Comparison of ENCODE assay signal across 9 mouse cellular contexts in genomic region chr8:69942495-69942894, GRCm38 (mm10). TPM values are rescaled to one million over a fixed set of nuclear protein-coding genes. Genes with fewer than 3 reads are reported as not detected.
"Had no signal": no experiment of that assay in that cellular context is flagged by ENCODE, and none has a peak within 500 bp of the region (broad histone marks: within the 10 kb centered on the region; RNA-seq: fewer than 3 reads in every experiment).

No protein-coding gene starts in this region.

RNA-seq across cellular contexts. Expression of gene Yjefn3, which starts 40.0 kb away (rescaled TPM):
- total RNA-seq: megakaryocyte progenitor cell, adult 5-6 weeks; megakaryocyte, adult 5-6 weeks; megakaryocyte-erythroid progenitor cell, adult 5-6 weeks; monocyte, adult 5-6 weeks had no signal
- polyA plus RNA-seq: macrophage had no signal

RNA-seq across cellular contexts. Expression of gene Tssk6, which starts 40.5 kb away (rescaled TPM):
- total RNA-seq: left cerebral cortex, postnatal 4 days; liver, adult 2 months; megakaryocyte-erythroid progenitor cell, adult 5-6 weeks; midbrain, postnatal 0 days had no signal

RNA-seq across cellular contexts. Expression of gene Cilp2, which starts 55.0 kb away (rescaled TPM):
- total RNA-seq: liver, adult 2 months; megakaryocyte progenitor cell, adult 5-6 weeks; megakaryocyte, adult 5-6 weeks; megakaryocyte-erythroid progenitor cell, adult 5-6 weeks; monocyte, adult 5-6 weeks had no signal
- polyA plus RNA-seq: liver, embryonic 16.5 days; macrophage had no signal
